Mouse (Mus musculus) hindbrain, embryonic 13.5 days (tissue): ENCODE measurements around the gene Tsen54. TPM values are rescaled to one million over a fixed set of nuclear protein-coding genes. Genes with fewer than 3 reads are reported as not detected.

ENCODE experiments used
- ATAC-seq: fragments of 200-750 bp; cut with Nextera tagmentation; 2 replicates; pipeline ENCODE4 v1.8.0; 2017; ENCODE audit warnings: moderate TSS enrichment; ENCODE audit not compliant: low FRiP score
- H3K27ac ChIP-seq: fragments of 300-500 bp; sonication (generic); 2 replicates; pipeline ENCODE4 v1.5.1; 2015; ENCODE audit warnings: inconsistent platforms, mild to moderate bottlenecking, moderate library complexity
- H3K27me3 ChIP-seq: fragments of 300-500 bp; sonication (generic); 2 replicates; pipeline ENCODE4 v1.6.1; 2015; ENCODE audit warnings: mild to moderate bottlenecking, inconsistent platforms
- H3K36me3 ChIP-seq: fragments of 300-500 bp; sonication (generic); 2 replicates; pipeline ENCODE4 v1.6.1; 2015; ENCODE audit warnings: mild to moderate bottlenecking, inconsistent platforms
- H3K4me1 ChIP-seq: fragments of 300-500 bp; sonication (generic); replicated peaks from 2 replicates; pipeline ENCODE4 v1.6.1; 2015; ENCODE audit warnings: inconsistent platforms
- H3K4me2 ChIP-seq: fragments of 300-500 bp; sonication (generic); 2 replicates; pipeline ENCODE4 v1.6.1; 2015; ENCODE audit warnings: inconsistent platforms, mild to moderate bottlenecking, moderate library complexity
- H3K4me3 ChIP-seq: fragments of 300-500 bp; sonication (generic); 2 replicates; pipeline ENCODE4 v1.5.1; 2015; ENCODE audit warnings: mild to moderate bottlenecking, inconsistent platforms
- H3K9ac ChIP-seq: fragments of 300-500 bp; sonication (generic); 2 replicates; pipeline ENCODE4 v1.6.1; 2015; ENCODE audit warnings: mild to moderate bottlenecking, inconsistent platforms
- H3K9me3 ChIP-seq: fragments of 300-500 bp; sonication (generic); 2 replicates; pipeline ENCODE4 v1.6.1; 2016; ENCODE audit warnings: inconsistent platforms
- WGBS: fragments of 180-500 bp; shearing (Covaris S2); methylation state at CpG from one replicate; pipeline ENCODE4 v1.1.7; 2015; 5-methylcytosine and 5-hydroxymethylcytosine counted together
- polyA plus RNA-seq: library from polyadenylated mRNA; unstranded; fragments of >200 nt; fragmentation: Nextera tagmentation; extraction: Ambion mirVana; gene quantifications from 2 replicates; pipeline ENCODE4 v1.2.1, GENCODE M21; 2015

Gene Tsen54
- polyA plus RNA-seq, 1 experiment from 2014 or later = 25.4 TPM

DNA sequence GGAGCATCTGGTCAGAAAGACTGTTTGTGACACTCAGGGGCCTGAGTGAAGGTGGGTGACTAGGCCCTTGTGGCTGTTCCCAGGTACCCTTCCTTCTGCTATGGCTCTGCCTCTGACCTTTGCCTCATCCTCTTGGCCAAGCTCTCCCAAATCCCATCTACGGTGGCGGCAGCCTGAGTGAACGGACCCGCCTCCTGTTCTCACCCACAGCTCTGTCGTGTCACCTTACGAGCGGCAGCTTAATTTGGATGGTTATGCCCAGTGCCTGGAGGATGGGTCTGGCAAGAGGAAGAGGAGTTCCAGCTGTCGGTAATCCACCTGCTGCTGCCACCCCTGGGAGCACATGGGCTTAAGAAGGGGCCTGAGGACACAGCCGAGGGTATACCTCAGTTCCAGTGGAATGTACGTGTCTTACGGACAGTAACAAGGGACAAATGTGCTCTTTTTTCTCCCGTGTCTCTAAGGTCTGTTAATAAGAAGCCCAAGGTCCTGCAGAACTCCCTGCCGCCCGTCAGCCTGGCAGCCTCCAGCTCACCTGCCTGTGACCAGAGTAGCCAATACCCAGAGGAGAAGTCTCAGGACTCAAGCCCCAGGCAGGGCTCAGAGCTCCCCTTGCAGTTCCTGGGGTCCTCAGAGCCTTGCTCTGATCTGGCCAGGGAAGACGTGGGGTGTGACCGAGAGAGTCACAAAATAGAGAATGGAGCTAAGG lies 5.5 kb downstream of the Tsen54 start:
- no peaks in the 10 kb centered on the region for H3K9me3 ChIP-seq
- no peak for ATAC-seq
- H3K4me2 ChIP-seq = no peak overlapping the region
- peaks cover 31% of the 10 kb centered on the region for H3K4me1 ChIP-seq
- 94% methylated on average over 16 of the region's 16 CpGs for WGBS
- H3K27me3 ChIP-seq = peaks cover 29% of the 10 kb centered on the region
- no peak overlapping the region for H3K4me3 ChIP-seq
- peaks cover 54% of the 10 kb centered on the region for H3K36me3 ChIP-seq
- H3K27ac ChIP-seq = no peak overlapping the region
- no peak overlapping the region for H3K9ac ChIP-seq

DNA sequence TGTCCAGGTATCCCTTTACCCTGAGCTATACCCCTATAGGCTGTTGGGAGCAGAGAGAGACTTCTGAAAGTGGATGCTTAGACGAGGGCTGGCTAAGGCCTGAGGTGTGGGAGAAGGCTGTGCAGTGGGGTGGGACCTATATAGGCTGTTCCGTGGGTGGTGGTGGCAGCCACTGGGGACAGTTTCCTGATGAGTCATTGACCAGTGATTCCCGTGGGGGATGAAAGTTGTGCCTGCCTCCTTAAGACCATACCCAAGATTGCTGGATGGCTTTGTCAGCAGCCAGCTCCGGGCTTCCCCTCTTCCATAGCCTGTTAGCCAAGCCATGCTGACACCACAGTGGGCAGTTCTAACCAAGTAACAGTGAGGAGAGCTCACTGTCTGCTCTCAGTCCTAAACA lies 6.5 kb downstream of the Tsen54 start:
- H3K4me2 ChIP-seq = no peak overlapping the region
- 90% methylated on average over 4 of the region's 4 CpGs for WGBS
- no peak overlapping the region for H3K4me3 ChIP-seq
- H3K9me3 ChIP-seq = no peaks in the 10 kb centered on the region
- H3K9ac ChIP-seq = 0 out of 2 replicates have a peak overlapping the region, but pooled peaks have one; percentile 19
- H3K27ac ChIP-seq = no peak overlapping the region
- peaks cover 38% of the 10 kb centered on the region for H3K27me3 ChIP-seq
- no peak for ATAC-seq
- H3K36me3 ChIP-seq = peaks cover 54% of the 10 kb centered on the region
- H3K4me1 ChIP-seq = peaks cover 22% of the 10 kb centered on the region

DNA sequence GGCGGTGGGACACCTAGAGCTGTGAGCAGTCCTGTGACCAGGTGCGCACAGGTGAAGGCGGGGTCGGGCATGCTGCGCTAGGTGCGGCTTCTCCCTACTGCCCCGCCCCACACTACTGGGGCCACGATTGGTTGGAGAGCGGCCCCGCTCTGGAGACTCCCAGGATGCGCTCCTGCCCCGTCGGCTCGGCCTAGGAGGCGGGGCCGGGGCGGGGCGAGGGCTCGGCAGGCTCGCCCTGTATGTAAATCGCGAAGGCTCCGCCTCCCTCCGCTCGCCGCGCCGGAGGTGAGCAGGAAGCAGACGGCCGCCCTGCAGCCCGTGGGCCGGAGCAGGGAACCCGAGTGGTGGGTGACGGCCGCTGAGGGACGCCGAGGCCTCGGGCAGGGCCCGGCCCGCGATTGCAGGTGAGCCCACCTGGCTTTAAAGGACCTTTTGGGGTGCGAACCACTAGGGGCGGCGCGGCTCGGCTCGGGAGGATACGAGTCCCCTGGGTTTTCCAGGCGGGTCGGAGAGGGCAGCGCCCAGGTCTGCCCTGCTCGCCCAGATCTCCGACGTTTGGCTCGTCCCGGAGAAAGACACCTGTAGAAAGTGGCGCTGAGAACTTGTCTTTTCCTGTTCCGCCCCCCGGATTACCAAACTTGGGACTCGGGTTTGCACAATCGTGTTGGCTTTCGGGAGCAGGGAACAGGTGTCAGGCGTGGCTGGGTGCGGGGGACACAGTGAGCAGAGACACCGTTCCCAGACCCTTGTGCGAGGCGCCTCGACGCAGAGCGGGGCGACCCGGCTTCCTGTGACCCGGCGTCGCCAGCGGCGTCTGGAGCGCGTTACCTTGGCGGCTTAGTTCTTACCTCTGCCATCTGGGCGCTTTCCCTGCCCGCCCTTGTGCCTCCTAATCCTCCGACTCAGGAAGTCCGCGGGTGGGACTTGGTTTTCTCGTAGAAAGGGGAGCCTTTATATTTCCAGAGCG lies 9.5 kb downstream of the Tsen54 start, which contains the start of gene Llgl2:
TSS of gene Llgl2 (plus strand) at position 276 of the 967 bp plus-strand sequence.
- H3K9me3 ChIP-seq = no peaks in the 10 kb centered on the region
- ATAC-seq = peak; percentile 89
- no peak within 1 kb of the TSS for H3K27ac ChIP-seq
- H3K27me3 ChIP-seq = peaks cover 68% of the 10 kb centered on the region
- H3K9ac ChIP-seq = peak within 1 kb of the TSS; percentile 65
- peaks cover 37% of the 10 kb centered on the region for H3K36me3 ChIP-seq
- peak within 1 kb of the TSS; percentile 96 for H3K4me2 ChIP-seq
- WGBS = under 1% methylated on average over 87 of the region's 87 CpGs
- peaks cover 17% of the 10 kb centered on the region for H3K4me1 ChIP-seq
- peak within 1 kb of the TSS; percentile 57 for H3K4me3 ChIP-seq

DNA sequence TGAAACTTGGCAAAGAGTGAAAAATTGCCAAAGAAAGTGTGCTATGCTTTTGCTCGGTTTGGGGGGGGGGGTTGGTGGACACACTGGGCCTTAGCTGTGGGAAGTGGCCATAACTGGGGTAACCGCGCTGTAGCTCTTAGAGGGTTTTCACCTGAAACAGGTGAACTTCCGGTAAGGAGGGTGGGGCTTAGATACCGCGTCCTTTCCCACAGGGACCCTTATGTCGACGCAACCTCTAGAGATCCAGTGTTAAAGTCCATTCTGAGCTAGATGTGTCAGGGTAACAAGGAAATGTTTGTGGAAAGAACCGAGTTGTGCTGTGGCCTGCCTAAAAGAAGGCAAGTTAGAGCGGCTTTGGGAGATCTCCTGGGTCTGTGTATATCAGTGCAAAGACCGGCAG lies 10.3 kb downstream of the Tsen54 start:
- 19% methylated on average over 11 of the region's 11 CpGs for WGBS
- Histone ChIP-seq H3K27ac (no peak overlapping the region), H3K9ac (no peak overlapping the region), H3K36me3 (peaks cover 32% of the 10 kb centered on the region), H3K4me3 (no peak overlapping the region), H3K27me3 (peaks cover 76% of the 10 kb centered on the region), H3K4me1 (peaks cover 17% of the 10 kb centered on the region), H3K4me2 (peak overlapping the region; percentile 96), H3K9me3 (no peaks in the 10 kb centered on the region)
- no peak for ATAC-seq

DNA sequence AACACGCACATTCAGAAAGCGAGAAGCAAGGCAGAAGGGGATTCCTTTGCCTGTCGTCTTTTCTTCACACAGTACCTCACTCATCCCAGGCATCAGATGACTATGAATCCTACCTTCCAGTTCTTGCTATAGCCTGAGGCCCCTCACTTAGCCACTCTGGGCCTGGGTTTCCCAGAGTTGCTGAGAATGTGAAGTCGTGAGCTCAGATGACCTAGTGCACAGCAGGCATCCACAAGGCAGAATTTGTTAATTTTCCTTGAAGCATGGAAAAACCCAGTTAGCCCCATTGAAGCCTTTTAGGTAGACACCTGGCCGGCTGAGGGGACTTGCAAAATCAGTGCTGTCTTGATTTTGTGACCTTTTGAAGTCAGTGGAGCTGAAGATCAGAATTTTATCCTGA lies 12.0 kb downstream of the Tsen54 start:
- Histone ChIP-seq H3K9me3 (no peaks in the 10 kb centered on the region), H3K27ac (no peak overlapping the region), H3K4me3 (no peak overlapping the region), H3K9ac (no peak overlapping the region), H3K27me3 (peaks cover 92% of the 10 kb centered on the region), H3K4me1 (peaks cover 18% of the 10 kb centered on the region), H3K36me3 (peaks cover 15% of the 10 kb centered on the region), H3K4me2 (no peak overlapping the region)
- 39% methylated on average over 5 of the region's 5 CpGs for WGBS
- ATAC-seq = no peak

DNA sequence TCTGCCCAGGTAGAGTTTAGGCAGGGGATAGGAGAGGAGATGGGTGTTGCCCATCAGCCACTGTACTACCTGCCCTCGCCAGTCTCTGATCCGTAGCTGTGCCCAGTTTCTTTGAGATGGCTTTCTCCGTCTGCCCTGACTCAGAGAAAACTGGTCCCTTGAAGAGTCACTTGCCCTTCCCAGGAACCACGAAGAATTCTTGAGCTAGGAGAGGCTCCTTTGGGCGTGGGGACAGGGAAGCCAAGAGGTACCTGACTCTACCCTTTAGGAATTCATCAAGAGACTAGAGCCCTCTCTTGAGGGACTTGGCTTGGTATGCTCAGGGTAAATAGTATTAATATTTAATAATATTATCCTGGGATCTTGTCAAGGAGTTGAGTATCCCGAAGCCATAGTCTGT lies 13.1 kb downstream of the Tsen54 start:
- Histone ChIP-seq H3K36me3 (peaks cover 3% of the 10 kb centered on the region), H3K4me1 (peaks cover 23% of the 10 kb centered on the region), H3K4me2 (no peak overlapping the region), H3K9me3 (no peaks in the 10 kb centered on the region), H3K4me3 (no peak overlapping the region), H3K27me3 (peaks cover 99% of the 10 kb centered on the region), H3K9ac (no peak overlapping the region), H3K27ac (no peak overlapping the region)
- ATAC-seq = no peak
- WGBS = 86% methylated on average over 6 of the region's 6 CpGs

DNA sequence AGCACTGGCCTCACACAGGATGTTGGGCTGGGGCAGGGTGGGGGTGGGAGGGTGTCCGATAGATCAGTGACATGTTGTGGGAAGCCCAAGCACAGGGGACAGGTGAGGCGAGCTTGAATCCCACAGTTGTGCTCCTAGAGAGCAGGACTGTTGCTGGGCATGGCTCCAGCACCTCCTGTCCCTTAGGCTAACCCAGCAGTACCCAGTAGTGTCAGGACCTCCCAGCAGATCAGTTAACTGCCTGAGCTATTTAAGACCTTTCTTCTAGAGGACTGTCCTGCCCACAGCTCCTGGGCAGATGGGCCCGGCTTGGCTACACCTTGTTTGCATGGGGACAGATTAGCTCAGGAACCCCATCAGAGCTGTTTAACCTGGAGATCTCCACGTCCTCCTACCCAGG lies 14.5 kb downstream of the Tsen54 start:
- Histone ChIP-seq H3K4me2 (no peak overlapping the region), H3K4me3 (no peak overlapping the region), H3K36me3 (no peaks in the 10 kb centered on the region), H3K27me3 (peaks cover 90% of the 10 kb centered on the region), H3K9me3 (no peaks in the 10 kb centered on the region), H3K9ac (no peak overlapping the region), H3K27ac (no peak overlapping the region), H3K4me1 (peaks cover 19% of the 10 kb centered on the region)
- no peak for ATAC-seq
- WGBS = 63% methylated on average over 4 of the region's 4 CpGs

DNA sequence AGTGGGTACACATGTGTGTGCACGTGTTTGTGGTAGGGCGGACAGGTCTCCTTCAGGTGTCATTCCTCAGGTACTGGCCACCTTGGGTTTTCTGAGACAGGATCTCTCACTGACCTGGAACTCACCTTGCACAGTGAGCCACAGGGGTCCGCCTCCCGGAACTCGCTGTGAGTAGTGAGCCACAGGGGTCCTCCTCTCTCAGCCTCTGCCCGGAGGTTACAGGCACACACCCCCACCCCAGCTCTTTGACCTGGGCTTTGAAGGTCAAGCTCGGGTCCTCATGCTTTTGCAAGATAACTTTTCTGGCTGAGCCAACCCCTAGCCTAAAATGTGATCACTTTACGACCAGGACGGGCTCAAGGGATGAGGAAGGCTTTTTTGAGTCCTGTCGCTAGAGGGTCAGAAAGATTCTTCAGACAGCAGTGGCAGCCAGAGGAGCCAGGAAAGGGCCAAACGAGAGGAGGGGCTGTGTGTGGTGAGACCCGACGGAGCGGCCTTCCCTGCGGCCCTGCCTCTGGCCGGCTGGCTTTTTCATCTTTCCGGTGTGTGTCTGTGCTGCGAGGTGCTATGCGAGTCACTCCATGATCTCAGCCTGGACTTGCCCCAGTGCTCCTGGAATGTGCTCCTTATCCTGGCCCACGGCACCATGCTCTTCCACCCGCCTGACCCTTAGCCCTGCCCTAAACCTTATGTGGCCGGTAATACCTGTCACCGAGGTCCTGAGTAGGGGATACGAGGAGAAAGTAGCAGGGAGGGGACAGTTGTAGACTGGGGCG lies 16.2 kb downstream of the Tsen54 start:
- H3K9ac ChIP-seq = no peak overlapping the region
- peaks cover 16% of the 10 kb centered on the region for H3K4me1 ChIP-seq
- H3K9me3 ChIP-seq = no peaks in the 10 kb centered on the region
- H3K36me3 ChIP-seq = no peaks in the 10 kb centered on the region
- no peak overlapping the region for H3K27ac ChIP-seq
- H3K27me3 ChIP-seq = peaks cover 79% of the 10 kb centered on the region
- no peak overlapping the region for H3K4me3 ChIP-seq
- 24% methylated on average over 25 of the region's 25 CpGs for WGBS
- no peak for ATAC-seq
- H3K4me2 ChIP-seq = no peak overlapping the region

DNA sequence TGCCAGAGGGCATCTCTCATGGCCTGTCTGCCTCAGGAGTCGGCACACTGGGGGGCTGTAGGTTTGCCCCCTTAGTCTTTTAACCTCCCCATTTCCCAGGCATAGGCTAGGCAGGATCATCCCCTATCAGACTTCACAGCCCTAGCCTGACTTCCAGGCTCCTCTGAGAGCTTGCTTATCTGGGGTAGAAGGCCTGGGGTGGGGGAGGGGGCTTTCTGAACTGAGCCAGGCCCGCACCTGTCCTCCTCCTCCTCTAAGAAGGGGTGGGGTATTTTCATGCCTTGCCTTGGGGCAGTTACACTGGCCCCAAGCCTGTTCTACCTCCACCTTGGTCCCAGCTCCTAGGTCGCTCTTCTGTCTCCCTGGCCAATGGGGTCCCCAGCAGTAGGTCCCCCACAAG lies 17.0 kb downstream of the Tsen54 start:
- H3K9ac ChIP-seq = no peak overlapping the region
- H3K27ac ChIP-seq = no peak overlapping the region
- H3K9me3 ChIP-seq = no peaks in the 10 kb centered on the region
- no peak overlapping the region for H3K4me2 ChIP-seq
- H3K4me1 ChIP-seq = peaks cover 16% of the 10 kb centered on the region
- no peak overlapping the region for H3K4me3 ChIP-seq
- 43% methylated on average over 3 of the region's 3 CpGs for WGBS
- H3K27me3 ChIP-seq = peaks cover 71% of the 10 kb centered on the region
- no peak for ATAC-seq
- no peaks in the 10 kb centered on the region for H3K36me3 ChIP-seq

DNA sequence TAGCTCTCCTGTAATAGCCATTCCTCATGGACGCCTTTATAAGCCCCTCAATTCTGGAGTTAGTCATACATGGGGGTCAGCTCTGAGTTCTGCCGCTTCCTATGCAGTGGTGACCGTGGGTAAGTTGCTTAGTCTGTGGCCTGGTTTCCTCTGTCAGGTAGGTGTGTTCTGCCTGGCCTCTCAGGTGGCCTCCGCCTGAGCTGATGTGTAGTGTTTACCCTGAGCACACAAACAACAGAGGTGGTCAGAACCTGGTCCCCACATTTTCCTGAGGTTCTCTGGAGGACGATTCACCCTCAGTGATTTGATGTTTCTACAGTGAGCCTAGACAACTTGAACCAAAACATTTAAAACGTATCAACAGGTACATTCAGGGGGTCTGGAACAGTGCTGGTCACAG lies 17.5 kb downstream of the Tsen54 start:
- Histone ChIP-seq H3K4me3 (no peak overlapping the region), H3K9ac (no peak overlapping the region), H3K9me3 (no peaks in the 10 kb centered on the region), H3K27me3 (peaks cover 66% of the 10 kb centered on the region), H3K4me1 (peaks cover 16% of the 10 kb centered on the region), H3K4me2 (no peak overlapping the region), H3K36me3 (no peaks in the 10 kb centered on the region), H3K27ac (no peak overlapping the region)
- ATAC-seq = no peak
- WGBS = 63% methylated on average over 6 of the region's 6 CpGs

DNA sequence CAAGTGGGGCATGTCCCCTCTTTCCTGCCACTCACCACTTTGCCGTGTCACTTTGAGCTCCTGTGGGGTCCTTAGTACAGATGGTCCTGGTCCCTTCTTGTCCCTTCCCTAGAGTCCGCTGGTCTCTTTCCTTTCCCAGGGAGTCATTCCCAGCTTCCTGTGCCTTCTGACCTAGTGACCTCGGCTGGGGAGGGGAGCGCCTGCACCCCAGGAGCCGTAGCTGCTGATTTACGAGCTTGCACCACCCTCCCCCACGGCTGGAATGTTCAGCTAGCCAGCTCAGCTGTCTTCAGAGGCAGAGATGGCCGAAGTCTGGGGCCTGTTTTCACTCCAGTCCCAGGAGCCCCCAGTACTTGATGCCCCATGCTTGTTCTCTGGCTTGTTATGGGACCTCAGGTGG lies 18.0 kb downstream of the Tsen54 start:
- 6% methylated on average over 8 of the region's 8 CpGs for WGBS
- Histone ChIP-seq H3K27ac (no peak overlapping the region), H3K9me3 (no peaks in the 10 kb centered on the region), H3K4me1 (peaks cover 16% of the 10 kb centered on the region), H3K9ac (no peak overlapping the region), H3K4me2 (no peak overlapping the region), H3K4me3 (no peak overlapping the region), H3K27me3 (peaks cover 61% of the 10 kb centered on the region), H3K36me3 (no peaks in the 10 kb centered on the region)
- ATAC-seq = no peak

DNA sequence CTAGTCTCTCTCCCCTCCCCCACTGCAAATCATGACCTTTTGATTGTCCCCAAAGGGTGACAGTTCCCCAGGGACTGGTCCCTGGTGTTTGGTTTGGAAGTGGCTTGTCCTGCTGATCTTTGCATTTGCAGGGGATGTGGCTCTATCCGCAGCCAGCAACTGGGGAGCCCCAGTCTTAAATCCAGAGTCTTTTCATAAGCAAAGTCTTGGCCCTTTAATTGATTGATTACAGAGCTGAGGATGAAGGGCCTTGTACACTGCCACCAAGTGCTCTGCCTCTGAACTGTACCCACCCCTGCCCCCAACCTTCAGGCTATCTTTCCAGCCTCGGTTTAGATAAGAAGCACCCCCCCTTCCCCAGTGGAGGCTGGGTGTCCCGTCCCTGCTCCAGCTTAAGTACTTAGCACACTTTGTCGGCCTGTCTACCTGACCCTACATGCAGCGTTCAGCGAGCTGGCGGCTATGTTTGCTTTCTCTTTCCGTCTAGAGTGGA lies 18.5 kb downstream of the Tsen54 start:
- H3K27me3 ChIP-seq = peaks cover 56% of the 10 kb centered on the region
- H3K27ac ChIP-seq = no peak overlapping the region
- H3K4me2 ChIP-seq = no peak overlapping the region
- H3K4me1 ChIP-seq = peaks cover 16% of the 10 kb centered on the region
- no peak overlapping the region for H3K9ac ChIP-seq
- H3K4me3 ChIP-seq = no peak overlapping the region
- H3K9me3 ChIP-seq = no peaks in the 10 kb centered on the region
- 14% methylated on average over 8 of the region's 8 CpGs for WGBS
- H3K36me3 ChIP-seq = no peaks in the 10 kb centered on the region
- no peak for ATAC-seq
